Mouse (Mus musculus) cerebellum, adult 11-12 months (tissue): Measurements from ENCODE around the gene Coro6.

ENCODE experiments used
- DNase-seq: peaks from one replicate; pipeline ENCODE4 v3.0.0; 2022

Gene Coro6

GRCm38 (mm10) chr11:77494782-77495181 lies 32.6 kb downstream of the Coro6 start:
- DNase-seq: no peak

- no peak for DNase-seq
Measured at GRCm38 (mm10) chr11:77495507-77495906, 33.3 kb downstream of the Coro6 start.

GRCm38 (mm10) chr11:77497341-77497756 lies 35.1 kb downstream of the Coro6 start:
- DNase-seq: peak; percentile 65

GRCm38 (mm10) chr11:77497851-77498250 lies 35.6 kb downstream of the Coro6 start:
- DNase-seq: peak; percentile 71

GRCm38 (mm10) chr11:77498261-77499139 lies 36.3 kb downstream of the Coro6 start:
- peak; percentile 63 for DNase-seq

- DNase-seq: peak; percentile 88
Measured at GRCm38 (mm10) chr11:77499354-77499753, 37.1 kb downstream of the Coro6 start.

GRCm38 (mm10) chr11:77500361-77501325 lies 38.4 kb downstream of the Coro6 start:
- DNase-seq: peak; percentile 71

GRCm38 (mm10) chr11:77501392-77501791 lies 39.2 kb downstream of the Coro6 start:
- DNase-seq: peak; percentile 81

GRCm38 (mm10) chr11:77501971-77502370 lies 39.8 kb downstream of the Coro6 start:
- peak; percentile 40 for DNase-seq

- no peak for DNase-seq
Measured at GRCm38 (mm10) chr11:77502481-77502880, 40.3 kb downstream of the Coro6 start.

GRCm38 (mm10) chr11:77503511-77503910 lies 41.3 kb downstream of the Coro6 start:
- DNase-seq: peak; percentile 51

GRCm38 (mm10) chr11:77504377-77504776 lies 42.2 kb downstream of the Coro6 start:
- peak; percentile 28 for DNase-seq

GRCm38 (mm10) chr11:77505291-77505980 lies 43.2 kb downstream of the Coro6 start:
- peak; percentile 38 for DNase-seq

GRCm38 (mm10) chr11:77506273-77506672 lies 44.1 kb downstream of the Coro6 start:
- peak; percentile 46 for DNase-seq

GRCm38 (mm10) chr11:77506941-77507340 lies 44.7 kb downstream of the Coro6 start:
- DNase-seq: peak; percentile 41

GRCm38 (mm10) chr11:77507426-77507825 lies 45.2 kb downstream of the Coro6 start:
- DNase-seq: peak; percentile 51

GRCm38 (mm10) chr11:77508068-77509021 lies 46.1 kb downstream of the Coro6 start:
- DNase-seq: peak; percentile 76

GRCm38 (mm10) chr11:77511336-77511735 lies 49.1 kb downstream of the Coro6 start:
- no peak for DNase-seq

GRCm38 (mm10) chr11:77512891-77513810 lies 50.9 kb downstream of the Coro6 start:
- DNase-seq: peak; percentile 78

GRCm38 (mm10) chr11:77513811-77514170 lies 51.6 kb downstream of the Coro6 start:
- DNase-seq: peak; percentile 25
